Mouse (Mus musculus) retina, adult 2 months (tissue): ENCODE measurements around the gene Prss1.
"Not testable (repeated sequence)": the region's sequence is repeated elsewhere in the genome, so short reads cannot be mapped to it uniquely, and the experiment has no call there.

Source experiments
- DNase-seq: peaks from one replicate; pipeline ENCODE4 v3.0.0-alpha.2; 2012; ENCODE audit warnings: low read depth, low spot score

The Prss1 gene

DNA sequence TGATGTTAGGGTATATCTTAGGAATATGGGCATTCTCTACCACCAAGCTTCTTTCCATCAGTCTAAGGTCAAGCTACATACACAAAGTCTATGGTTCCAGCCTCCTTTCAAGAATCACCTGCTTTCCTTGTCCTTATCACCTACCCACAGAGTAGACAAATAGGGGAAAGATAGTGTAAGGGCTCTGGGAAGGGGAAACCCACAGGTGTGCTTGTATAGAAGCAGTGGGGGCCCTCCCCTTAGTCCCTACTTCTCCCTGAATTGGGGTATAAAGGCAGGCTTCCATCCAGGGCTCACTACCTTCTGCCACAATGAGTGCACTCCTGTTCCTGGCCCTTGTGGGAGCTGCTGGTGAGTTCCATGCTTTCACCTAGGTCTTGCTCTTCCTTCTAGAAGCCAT, at the start of gene Prss1:
Gene Prss1, plus strand, starts transcription at position 301 of the 400 bp plus-strand sequence.
- not testable (repeated sequence) for DNase-seq

DNA sequence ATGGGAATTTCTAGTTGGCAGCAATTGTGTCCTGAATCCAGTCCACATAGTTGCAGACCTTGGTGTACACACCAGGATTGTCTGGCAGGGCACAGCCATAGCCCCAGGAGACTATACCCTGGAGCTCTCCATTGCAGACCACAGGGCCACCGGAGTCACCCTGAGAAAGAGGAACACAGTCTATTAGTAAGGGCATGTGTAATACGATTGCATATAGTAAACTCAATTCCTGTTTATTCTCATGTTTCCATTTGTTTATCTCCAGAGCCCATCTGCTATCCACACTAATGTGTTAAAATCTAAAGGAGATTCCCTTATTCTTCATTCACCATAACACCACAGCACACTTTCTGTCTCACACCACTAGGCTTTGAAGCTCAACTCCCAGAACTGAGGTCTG, 16.5 kb upstream of the Prss1 start:
- not testable (repeated sequence) for DNase-seq

DNA sequence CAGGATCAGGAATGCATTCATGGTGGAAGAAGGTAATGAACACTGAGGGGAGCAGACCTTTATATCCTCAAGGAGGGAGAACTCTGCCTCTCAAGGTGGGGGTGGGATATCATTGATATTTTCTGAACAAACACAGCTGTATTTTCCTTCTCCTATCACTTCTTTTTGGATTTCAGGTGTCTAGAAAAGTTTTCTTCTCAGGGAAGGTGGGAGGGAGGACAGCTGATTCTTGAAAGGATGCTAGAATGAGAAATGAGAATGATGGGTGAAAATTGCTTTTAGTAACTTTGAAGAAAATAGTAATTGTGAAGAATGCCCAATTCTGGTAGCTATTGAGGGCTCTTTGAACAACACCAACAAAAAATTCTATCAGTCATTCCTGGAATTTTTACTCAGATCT, 12.7 kb upstream of the Prss1 start, which contains the start of gene Gm10334:
Gene Gm10334, minus strand, starts transcription at position 101 of the 400 bp plus-strand sequence.
- DNase-seq, result not testable (repeated sequence)

- no peak for DNase-seq
Measured at GRCm38 (mm10) chr6:41499374-41499773, 40.6 kb downstream of the Prss1 start.

DNA sequence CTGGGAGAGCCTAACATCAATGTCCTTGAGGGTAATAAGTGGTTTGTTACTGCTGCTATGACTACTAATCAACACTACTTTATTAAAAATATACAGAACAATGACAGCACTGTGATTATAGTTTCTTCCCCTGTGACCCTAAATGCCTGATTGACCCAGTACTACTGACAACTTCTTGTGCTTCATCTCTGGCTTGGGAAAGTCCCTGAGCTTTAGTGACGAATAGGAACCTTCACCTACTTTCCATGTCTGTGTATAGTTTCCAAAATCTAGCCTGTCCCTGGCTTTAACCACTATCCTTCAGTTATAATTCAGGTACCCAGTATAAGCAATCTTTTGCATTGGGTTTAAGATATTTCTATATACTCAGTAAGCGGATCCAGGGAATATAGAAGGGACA, 46.2 kb downstream of the Prss1 start:
- DNase-seq, result no peak

- DNase-seq, result no peak
Measured at GRCm38 (mm10) chr6:41505323-41505722, 46.6 kb downstream of the Prss1 start.
